Mouse (Mus musculus) liver, adult 10 weeks (tissue): ENCODE data around the gene Sf3a1. TPM values are rescaled to one million over a fixed set of nuclear protein-coding genes. Genes with fewer than 3 reads are reported as not detected.

Experiments
- polyA plus RNA-seq: library from polyadenylated mRNA; stranded (reverse); fragments of 350-450 nt; fragmentation: Illumina TruSeq; extraction: RNeasy Lipid Tissue Mini Kit (QIAGEN cat#74804); gene quantifications from one replicate; pipeline ENCODE4 v1.2.3, GENCODE M21; 2014; ENCODE audit warnings: low read depth, low replicate concordance

Sf3a1 gene
- 5.6 TPM for polyA plus RNA-seq

GRCm38 (mm10) chr11:4159808-4160708 is at the start of gene Sf3a1, which contains the start of gene Ccdc157:
TSS of gene Sf3a1 (plus strand) at chr11:4160350.
TSS of gene Ccdc157 (minus strand) at chr11:4160293.

GRCm38 (mm10) chr11:4122742-4123579 is 37.2 kb upstream of the Sf3a1 start, which contains the start of gene Sec14l2:
TSS of gene Sec14l2 (minus strand) at chr11:4123415.

DNA sequence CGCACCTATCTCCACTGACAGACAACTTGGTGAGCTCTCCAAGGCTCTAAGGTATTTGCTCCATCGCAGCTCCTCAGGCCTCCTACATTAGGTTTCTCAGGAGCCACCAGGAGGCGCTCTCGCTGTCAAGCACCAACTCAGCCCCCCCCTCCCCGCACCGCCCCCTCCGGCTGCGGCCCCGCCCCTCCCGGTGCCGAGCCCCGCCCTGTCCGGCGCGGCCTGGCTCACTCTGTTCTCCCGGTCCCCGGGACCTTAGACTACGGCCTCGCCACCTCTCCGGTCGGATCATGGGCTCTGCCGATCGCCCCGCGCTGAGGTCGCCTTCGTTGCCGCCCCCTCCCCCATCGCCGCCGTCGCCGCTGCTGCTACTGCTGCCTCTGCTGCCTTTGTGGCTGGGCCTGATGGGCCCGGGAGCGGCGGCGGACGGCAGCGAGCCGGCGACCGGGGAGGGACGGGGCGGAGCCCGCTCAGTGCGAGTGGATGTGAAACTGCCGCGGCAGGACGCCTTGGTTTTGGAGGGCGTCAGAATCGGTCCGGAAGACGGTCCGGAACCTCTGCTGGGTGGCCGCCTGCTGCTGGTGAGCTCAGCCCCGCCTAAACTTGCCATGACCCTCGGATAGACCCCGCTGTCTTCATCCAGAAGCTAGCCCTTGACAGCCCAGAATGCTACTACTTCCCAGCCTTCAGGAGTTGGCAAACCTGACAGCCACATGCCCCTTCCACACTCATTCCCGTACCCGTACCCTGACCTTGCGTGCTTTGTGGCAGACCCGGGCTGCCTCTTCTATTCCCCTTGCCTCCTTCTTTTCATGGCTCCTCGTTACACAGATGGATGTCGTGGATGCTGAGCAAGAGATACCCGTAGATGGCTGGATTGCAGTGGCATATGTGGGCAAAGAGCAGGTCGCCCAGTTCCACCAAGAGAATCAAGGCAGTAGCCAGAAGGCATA is 24.9 kb upstream of the Sf3a1 start, which contains the start of gene Rnf215:
Gene Rnf215, plus strand, starts transcription at position 217 of the 950 bp plus-strand sequence.

DNA sequence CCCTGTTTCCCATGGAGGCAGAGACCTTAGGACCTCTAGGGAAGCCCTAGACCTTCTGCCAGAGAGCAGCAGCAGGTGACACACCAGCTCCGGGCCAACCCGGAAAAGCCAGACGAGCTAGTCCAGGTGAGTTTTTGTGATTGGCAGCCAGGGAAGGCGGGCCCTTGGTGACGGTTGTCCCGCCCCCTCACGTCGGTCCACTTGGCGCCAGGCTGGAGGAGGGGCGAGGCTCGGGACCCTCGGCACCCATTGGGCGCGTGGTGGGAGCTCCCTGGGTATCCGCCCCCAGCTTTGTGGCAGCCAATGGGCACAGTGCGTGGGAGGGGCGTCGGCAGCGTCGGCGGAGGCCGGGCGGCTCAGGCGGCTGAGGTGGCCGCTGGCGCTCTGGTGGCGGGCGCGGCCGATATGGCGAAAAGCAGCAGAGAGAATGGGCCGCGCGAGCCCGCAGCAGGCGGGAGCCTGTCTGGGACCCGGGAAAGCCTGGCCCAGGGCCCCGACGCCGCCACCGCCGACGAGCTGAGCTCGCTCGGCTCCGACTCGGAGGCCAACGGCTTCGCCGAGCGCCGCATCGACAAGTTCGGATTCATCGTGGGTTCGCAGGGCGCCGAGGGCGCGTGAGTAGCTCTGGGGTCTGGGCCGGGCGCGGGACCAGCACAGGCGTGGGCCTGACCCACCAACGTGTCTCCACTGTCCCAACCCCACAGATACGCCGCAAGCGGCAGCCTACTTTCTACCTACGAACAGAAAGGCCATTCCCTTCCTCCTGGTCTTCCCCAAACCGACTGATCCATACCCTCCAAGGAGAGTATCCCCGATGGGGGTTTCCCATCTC is 26.6 kb downstream of the Sf3a1 start, which contains the start of gene Tbc1d10a:
Gene Tbc1d10a, plus strand, starts transcription at position 304 of the 832 bp plus-strand sequence.

GRCm38 (mm10) chr11:4217914-4218629 is 57.9 kb downstream of the Sf3a1 start, which contains the start of gene Castor1:
TSS of gene Castor1 (plus strand) at chr11:4218225.

Other genes with a start within 250 kb of the Sf3a1 start
- not detected for gene Slc35e4, start 245.7 kb upstream of the Sf3a1 start, polyA plus RNA-seq
- gene Tcn2, start 228.2 kb upstream of the Sf3a1 start, polyA plus RNA-seq, result 15.7 TPM
- gene Pes1, start 196.4 kb upstream of the Sf3a1 start, polyA plus RNA-seq, result 11.5 TPM
- not detected for gene 4930556J24Rik, start 183.6 kb upstream of the Sf3a1 start, polyA plus RNA-seq
- not detected for gene Gal3st1, start 176.7 kb upstream of the Sf3a1 start, polyA plus RNA-seq
- gene Sec14l4, start 128.9 kb upstream of the Sf3a1 start, polyA plus RNA-seq, result 73.8 TPM
- not detected for gene Sec14l3, start 95.5 kb upstream of the Sf3a1 start, polyA plus RNA-seq
- gene Mtfp1, start 64.9 kb upstream of the Sf3a1 start, polyA plus RNA-seq, result 17.1 TPM
- gene Sec14l2, start 36.9 kb upstream of the Sf3a1 start, polyA plus RNA-seq, result 293 TPM
- 2.9 TPM for gene Rnf215, start 25.1 kb upstream of the Sf3a1 start, polyA plus RNA-seq
- 4.3 TPM for gene Ccdc157, start 57 bp upstream of the Sf3a1 start, polyA plus RNA-seq
- 0.87 TPM for gene Tbc1d10a, start 26.4 kb downstream of the Sf3a1 start, polyA plus RNA-seq
- gene Castor1, start 57.9 kb downstream of the Sf3a1 start, polyA plus RNA-seq, result not detected
- not detected for gene Osm, start 76.1 kb downstream of the Sf3a1 start, polyA plus RNA-seq
- not detected for gene Lif, start 97.2 kb downstream of the Sf3a1 start, polyA plus RNA-seq